Mouse (Mus musculus): ENCODE measurements at regions not wholly inside any gene's neighbourhood (a gene's known extent, or its start where the extent isn't known, plus 50 kb on each side); places are given as distances from the start of the nearest gene placed in this dataset.

DNA sequence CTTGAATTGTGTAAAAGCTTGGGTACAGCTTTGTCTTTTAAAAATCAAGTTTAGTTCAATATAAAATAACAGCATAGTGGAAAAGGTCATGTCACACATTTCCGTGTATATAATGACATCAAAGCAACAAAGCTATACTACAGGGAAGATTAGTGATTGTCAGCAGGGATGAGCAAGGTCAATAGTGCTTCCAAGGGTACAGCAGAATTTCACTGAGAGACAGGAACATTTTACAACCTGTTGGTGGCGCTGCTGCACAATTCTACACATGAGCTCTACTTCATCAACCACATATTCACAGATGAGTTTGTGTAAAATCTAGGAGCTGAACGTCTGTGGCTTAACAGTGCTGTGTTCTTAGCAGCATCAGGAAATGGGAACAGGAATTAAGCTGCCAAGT, 74.3 kb upstream of the A2m start:
- Histone ChIP-seq H3K9me3 (no peaks in the 10 kb centered on the region), H3K4me3 (no peak overlapping the region), H3K27me3 (no peaks in the 10 kb centered on the region), H3K4me1 (replicated peaks) (no peaks in the 10 kb centered on the region), H3K9ac (no peak overlapping the region), H3K4me2 (no peak overlapping the region), H3K27ac (no peak overlapping the region), H3K36me3 (no peaks in the 10 kb centered on the region)
- WGBS = 6% methylated on average over 3 of the region's 3 CpGs
- ATAC-seq (ENCODE audit: low FRiP score) = 0 out of 2 replicates have a peak, but pooled peaks have one; percentile 28

DNA sequence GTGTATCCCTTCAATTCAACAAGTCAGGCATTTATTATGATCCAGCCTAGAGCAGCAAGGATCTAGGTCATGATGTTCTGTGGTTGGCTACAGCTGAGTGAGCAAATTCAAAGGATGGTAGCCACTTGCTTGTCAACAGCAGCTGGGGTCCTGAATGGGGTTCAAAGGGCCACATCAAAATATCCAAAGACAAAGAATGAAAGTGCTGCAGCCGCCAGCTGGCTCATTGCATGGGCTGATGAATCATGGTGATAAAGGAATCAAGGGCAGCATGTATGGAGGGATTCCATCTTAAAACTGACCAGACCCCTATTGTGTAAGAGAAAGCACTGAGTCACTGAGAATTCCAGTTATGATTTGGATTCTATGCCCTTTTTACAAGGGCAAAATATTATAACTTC, 74.8 kb upstream of the A2m start:
- 21% methylated on average over 1 of the region's 1 CpGs for WGBS

DNA sequence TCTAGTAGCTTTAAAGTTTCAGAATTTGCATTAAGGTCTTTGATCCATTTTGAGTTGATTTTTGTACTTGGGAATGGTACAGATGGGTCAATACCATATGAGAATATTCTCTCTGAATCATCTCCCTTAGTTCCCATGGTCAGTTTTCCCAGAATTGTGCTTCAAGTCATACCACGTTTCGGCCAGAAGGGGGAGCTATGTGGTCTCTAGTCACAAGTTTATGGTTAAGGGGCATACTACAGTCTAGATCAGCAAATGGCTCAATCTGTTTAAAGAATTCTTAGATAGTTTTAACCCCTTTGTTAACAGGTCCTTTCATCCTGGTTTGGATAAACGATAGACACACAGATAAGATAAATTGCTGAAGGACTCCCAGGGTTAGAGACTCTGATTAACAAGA, 78.7 kb upstream of the A2m start:
- Histone ChIP-seq H3K4me3 (no peak overlapping the region), H3K36me3 (no peaks in the 10 kb centered on the region), H3K9ac (no peak overlapping the region), H3K4me2 (no peak overlapping the region), H3K4me1 (replicated peaks) (0 out of 2 replicates have a peak, but pooled peaks cover 3% of the 10 kb centered on the region), H3K27me3 (no peaks in the 10 kb centered on the region), H3K9me3 (no peaks in the 10 kb centered on the region), H3K27ac (no peak overlapping the region)
- 3% methylated on average over 3 of the region's 3 CpGs for whole genome bisulfite sequencing
- no peak for ATAC-seq (ENCODE audit: low FRiP score)

More for the DNA sequence above, 74.8 kb upstream of the A2m start:
- Histone ChIP-seq H3K36me3 (no peaks in the 10 kb centered on the region), H3K4me3 (no peak overlapping the region), H3K27me3 (no peaks in the 10 kb centered on the region), H3K4me1 (replicated peaks) (no peaks in the 10 kb centered on the region), H3K27ac (no peak overlapping the region), H3K9ac (no peak overlapping the region), H3K4me2 (no peak overlapping the region), H3K9me3 (no peaks in the 10 kb centered on the region)
- ATAC-seq (ENCODE audit: low FRiP score) = no peak

DNA sequence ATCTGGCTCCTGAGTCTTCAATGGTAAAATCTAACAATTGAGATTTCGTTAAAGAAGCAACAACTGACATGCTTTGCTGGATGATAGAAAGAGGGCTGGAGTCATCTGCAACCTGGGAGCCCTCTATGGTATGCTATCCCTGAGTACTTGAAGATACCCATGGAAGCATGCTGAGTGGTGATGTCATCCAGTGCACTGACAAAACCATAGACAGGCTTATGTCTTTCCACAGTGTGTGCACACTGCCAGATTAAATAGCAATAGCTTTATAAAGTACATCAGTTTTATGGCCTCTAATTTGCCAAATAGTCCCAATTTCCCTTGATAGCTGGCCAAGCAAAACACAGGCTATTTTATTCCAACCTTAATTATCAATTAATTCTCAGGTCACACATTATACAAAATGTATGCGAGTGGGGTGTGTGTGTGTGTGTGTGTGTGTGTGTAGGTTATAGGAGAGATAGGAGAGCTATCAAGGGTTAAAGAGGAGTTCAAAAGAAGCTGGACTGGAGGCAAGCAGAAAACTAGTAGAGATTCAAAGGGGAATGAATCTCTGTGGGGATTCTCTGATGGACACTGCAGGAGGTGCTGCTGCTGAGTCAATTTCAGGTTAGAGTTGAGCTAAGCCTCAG, 80.1 kb upstream of the Iqsec3 start:
- Histone ChIP-seq H3K4me3 (no peak overlapping the region), H3K27ac (no peak overlapping the region), H3K4me2 (no peak overlapping the region), H3K9me3 (no peaks in the 10 kb centered on the region), H3K4me1 (replicated peaks) (0 out of 2 replicates have a peak, but pooled peaks cover 3% of the 10 kb centered on the region), H3K27me3 (no peaks in the 10 kb centered on the region), H3K36me3 (no peaks in the 10 kb centered on the region), H3K9ac (no peak overlapping the region)
- WGBS = 71% methylated on average over 2 of the region's 2 CpGs
- ATAC-seq (ENCODE audit: low FRiP score) = no peak

DNA sequence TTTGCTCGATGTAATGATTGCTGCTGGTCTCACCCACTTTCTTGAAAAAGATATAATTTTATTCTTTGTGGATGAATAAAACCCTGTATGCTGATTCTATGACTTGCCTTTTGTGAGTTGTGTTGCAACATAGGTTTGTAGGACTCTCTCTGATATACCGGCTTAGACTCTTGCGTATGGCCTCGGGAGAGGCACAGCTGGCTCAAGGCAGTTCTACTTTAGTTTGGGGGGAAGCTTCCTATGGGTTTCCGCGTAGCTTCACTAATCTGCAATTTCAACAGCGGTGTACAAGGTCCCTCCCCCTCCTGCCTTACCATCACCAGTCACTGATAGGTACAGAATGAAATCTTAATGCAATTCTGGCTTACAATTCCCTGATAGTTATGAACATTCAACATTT, 60.0 kb upstream of the Iqsec3 start:
- Histone ChIP-seq H3K9ac (no peak overlapping the region), H3K9me3 (no peaks in the 10 kb centered on the region), H3K27ac (no peak overlapping the region), H3K4me1 (replicated peaks) (peaks cover 3% of the 10 kb centered on the region; the same call in 1 of the 2 replicates), H3K4me3 (no peak overlapping the region), H3K36me3 (no peaks in the 10 kb centered on the region), H3K4me2 (no peak overlapping the region), H3K27me3 (no peaks in the 10 kb centered on the region)
- ATAC-seq (ENCODE audit: low FRiP score) = no peak
- WGBS = 80% methylated on average over 7 of the region's 7 CpGs

DNA sequence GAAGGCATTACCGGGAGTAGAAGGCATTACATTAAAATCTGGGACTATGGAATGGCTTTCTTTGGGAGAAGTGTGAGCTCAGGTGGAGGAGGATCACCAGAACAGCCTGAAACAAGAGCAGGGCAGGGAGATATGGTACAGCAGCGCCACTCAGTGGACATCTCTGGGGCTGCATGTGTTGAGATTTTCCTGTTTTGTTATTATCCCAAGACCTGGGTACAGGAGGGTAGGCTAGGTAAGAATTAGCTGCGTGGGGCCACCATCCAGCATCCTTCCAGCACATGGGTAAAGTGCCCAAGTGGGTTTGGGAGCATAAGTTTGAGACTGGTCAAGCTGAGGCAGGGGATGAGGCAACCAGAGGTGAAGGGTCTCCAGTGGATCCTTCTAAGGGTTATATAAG, 59.4 kb upstream of the Iqsec3 start:
- no peak overlapping the region for H3K27ac ChIP-seq
- no peak overlapping the region for H3K4me3 ChIP-seq
- H3K9ac ChIP-seq = no peak overlapping the region
- H3K4me2 ChIP-seq = no peak overlapping the region
- H3K9me3 ChIP-seq = no peaks in the 10 kb centered on the region
- peaks cover 3% of the 10 kb centered on the region; the same call in 1 of the 2 replicates for H3K4me1 ChIP-seq (replicated peaks)
- WGBS = 3% methylated on average over 3 of the region's 3 CpGs
- no peaks in the 10 kb centered on the region for H3K36me3 ChIP-seq
- H3K27me3 ChIP-seq = no peaks in the 10 kb centered on the region
- peak; percentile 81 for ATAC-seq (ENCODE audit: low FRiP score)

DNA sequence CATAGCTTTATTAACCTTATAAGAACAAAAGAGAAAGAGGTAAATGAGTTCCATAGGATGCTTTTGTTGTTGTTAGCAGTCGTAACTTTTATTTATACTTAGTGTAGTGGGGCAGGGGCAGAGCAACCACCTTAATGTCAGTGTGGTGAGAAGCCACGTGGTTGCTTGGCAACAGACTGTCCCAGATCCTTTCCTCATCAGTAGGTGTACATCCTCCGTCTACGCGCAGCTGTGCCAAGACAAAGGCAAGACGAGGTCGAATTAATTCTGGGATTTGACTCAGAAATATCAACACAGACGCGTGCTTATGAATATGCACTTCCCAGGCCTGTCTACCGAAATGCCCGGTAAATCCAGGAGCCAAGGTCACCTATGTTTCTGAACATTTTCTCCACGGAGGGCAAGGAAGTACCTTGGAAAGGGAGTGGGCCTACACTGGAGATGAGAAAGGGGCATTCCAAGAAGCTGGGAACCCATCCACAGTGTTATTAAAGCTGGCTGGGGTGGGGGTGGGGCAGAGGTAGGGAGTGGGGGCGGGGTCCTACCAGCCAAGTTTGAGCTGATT, 58.4 kb upstream of the Iqsec3 start:
- no peak for ATAC-seq (ENCODE audit: low FRiP score)
- Histone ChIP-seq H3K4me3 (no peak overlapping the region), H3K4me1 (replicated peaks) (peaks cover 3% of the 10 kb centered on the region; the same call in 1 of the 2 replicates), H3K4me2 (no peak overlapping the region), H3K9ac (no peak overlapping the region), H3K9me3 (no peaks in the 10 kb centered on the region), H3K27me3 (no peaks in the 10 kb centered on the region), H3K36me3 (no peaks in the 10 kb centered on the region), H3K27ac (no peak overlapping the region; the same call in 1 of the 2 replicates)
- WGBS = 53% methylated on average over 13 of the region's 13 CpGs

DNA sequence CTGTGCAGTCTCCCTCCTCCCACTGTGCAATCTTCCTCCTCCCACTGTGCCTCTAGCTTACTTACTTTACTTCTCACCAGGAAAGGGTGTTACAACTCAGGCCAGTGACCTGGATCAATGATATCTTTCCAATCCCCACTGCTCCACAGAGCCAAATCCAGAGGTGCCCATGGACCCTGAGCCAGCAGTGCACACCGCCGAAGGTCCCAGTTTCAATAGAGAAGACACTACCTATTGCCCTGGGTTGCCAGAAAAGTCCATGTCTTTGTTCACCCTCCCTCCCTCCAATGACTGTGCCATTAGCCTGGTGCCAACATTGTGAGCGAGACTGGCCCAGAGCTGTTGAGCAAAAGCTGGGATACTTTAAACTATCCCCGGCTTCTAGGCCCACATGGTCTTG, 53.8 kb upstream of the Iqsec3 start:
- WGBS = 95% methylated on average over 4 of the region's 4 CpGs
- no peak for ATAC-seq (ENCODE audit: low FRiP score)

DNA sequence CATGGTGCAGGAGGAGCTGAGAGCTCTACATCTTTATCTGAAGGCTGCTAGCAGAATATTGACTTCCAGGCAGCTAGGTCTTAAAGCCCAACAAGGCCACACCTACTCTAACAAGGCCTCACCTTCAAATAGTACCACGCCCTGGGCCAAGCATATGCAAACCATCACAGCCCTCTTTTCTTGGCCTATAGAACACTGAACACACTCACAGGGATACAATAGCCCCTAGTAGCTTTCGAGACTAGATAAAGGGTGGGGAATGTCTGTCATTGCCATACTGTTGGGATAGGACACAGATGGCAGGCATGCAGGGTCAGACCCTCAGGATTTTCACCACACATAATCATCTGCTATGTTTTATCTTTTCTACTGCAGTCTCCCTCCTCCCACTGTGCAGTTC, 52.6 kb upstream of the Iqsec3 start:
- 0 out of 2 replicates have a peak, but pooled peaks cover 4% of the 10 kb centered on the region for H3K27me3 ChIP-seq
- no peaks in the 10 kb centered on the region for H3K36me3 ChIP-seq
- ATAC-seq (ENCODE audit: low FRiP score) = no peak
- WGBS = 88% methylated on average over 2 of the region's 2 CpGs
- no peaks in the 10 kb centered on the region for H3K9me3 ChIP-seq
- H3K4me1 ChIP-seq (replicated peaks) = peaks cover 15% of the 10 kb centered on the region
- no peak overlapping the region for H3K4me3 ChIP-seq
- H3K9ac ChIP-seq = no peak overlapping the region
- no peak overlapping the region for H3K4me2 ChIP-seq
- H3K27ac ChIP-seq = no peak overlapping the region

More for the DNA sequence above, 53.8 kb upstream of the Iqsec3 start:
- Histone ChIP-seq H3K36me3 (no peaks in the 10 kb centered on the region), H3K27ac (no peak overlapping the region), H3K9ac (no peak overlapping the region), H3K4me3 (no peak overlapping the region), H3K9me3 (no peaks in the 10 kb centered on the region), H3K4me1 (replicated peaks) (peaks cover 18% of the 10 kb centered on the region), H3K4me2 (no peak overlapping the region), H3K27me3 (0 out of 2 replicates have a peak, but pooled peaks cover 2% of the 10 kb centered on the region)

DNA sequence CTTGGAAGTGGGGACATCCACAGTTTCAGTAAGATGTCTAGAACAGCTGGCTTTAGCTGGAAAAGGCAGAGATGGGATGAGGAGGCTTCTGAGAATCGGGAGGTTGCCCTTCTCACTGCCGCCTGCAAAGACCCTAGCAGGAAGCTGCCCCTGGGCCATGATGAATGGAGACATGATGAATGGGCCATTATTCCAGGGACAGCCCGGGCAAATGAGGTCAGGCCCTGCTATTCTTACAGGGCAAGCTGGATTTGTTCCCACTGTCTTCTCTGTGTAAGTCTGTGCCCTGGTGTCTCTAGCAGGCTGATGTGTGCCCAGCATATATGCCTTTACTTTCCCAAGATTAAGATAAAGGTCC, 51.1 kb upstream of the Iqsec3 start:
- peaks cover 15% of the 10 kb centered on the region for H3K4me1 ChIP-seq (replicated peaks)
- ATAC-seq (ENCODE audit: low FRiP score) = no peak
- H3K9me3 ChIP-seq = no peaks in the 10 kb centered on the region
- no peak overlapping the region for H3K4me2 ChIP-seq
- H3K27ac ChIP-seq = no peak overlapping the region
- no peak overlapping the region for H3K4me3 ChIP-seq
- H3K27me3 ChIP-seq = 0 out of 2 replicates have a peak, but pooled peaks cover 4% of the 10 kb centered on the region
- H3K9ac ChIP-seq = no peak overlapping the region
- H3K36me3 ChIP-seq = no peaks in the 10 kb centered on the region
- 11% methylated on average over 3 of the region's 3 CpGs for WGBS

DNA sequence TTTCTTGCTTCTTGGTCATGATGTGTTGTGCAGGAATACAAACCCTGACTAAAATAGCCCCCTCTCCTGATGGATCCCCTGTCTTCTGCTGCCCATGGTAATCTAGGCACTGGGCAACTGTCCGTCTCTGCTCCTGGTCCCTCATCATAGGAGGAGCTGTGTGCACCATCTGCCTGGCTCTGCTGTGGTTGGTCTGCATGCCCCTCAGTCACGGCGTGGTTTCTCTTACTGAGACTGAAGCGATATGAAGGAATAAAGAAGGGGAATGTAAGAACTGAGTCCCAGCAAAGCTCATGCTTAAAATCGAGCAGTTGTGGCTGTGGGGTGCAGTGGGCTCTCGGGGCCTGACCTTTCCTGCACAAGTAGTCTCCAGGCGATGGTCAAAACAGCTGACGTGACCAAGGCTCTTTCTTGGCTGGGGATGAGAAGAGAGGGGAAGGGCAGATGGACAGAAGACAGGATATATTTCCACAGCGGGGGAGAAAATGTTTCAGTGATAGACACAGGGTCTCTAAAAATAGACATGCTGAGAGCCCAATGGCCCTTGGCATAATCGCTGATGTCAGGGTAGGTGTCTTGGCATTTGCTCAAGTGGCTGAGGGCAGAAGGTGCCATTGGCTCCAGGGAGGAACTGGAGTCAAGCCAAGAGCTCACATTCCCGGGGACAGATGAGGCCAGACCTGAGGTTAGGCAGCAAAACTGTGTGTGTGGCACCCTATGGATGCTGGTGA, 50.6 kb upstream of the Iqsec3 start:
- Histone ChIP-seq H3K4me3 (no peak overlapping the region), H3K36me3 (no peaks in the 10 kb centered on the region), H3K27ac (no peak overlapping the region), H3K4me2 (no peak overlapping the region), H3K4me1 (replicated peaks) (peaks cover 15% of the 10 kb centered on the region), H3K9ac (no peak overlapping the region), H3K27me3 (0 out of 2 replicates have a peak, but pooled peaks cover 4% of the 10 kb centered on the region), H3K9me3 (no peaks in the 10 kb centered on the region)
- ATAC-seq (ENCODE audit: low FRiP score) = no peak
- WGBS = 53% methylated on average over 11 of the region's 11 CpGs

Data from hindbrain, embryonic 13.5 days (tissue).